Mouse (Mus musculus) frontal cortex, postnatal 10 days (tissue): ENCODE data around the gene Saxo1.

Source experiments
- DNase-seq, 2 experiments: peaks; one replicate each; pipeline ENCODE4 v3.0.0; 2022; ENCODE audit warnings: low spot score in 2 of 2, mixed read lengths in 1 of 2

Gene Saxo1

GRCm38 (mm10) chr4:86558228-86558627, at the start of gene Saxo1:
Gene Saxo1 (minus strand): TSS chr4:86558328.
- no peak for DNase-seq

GRCm38 (mm10) chr4:86591304-86591703, 33.2 kb upstream of the Saxo1 start:
- DNase-seq = no peak

DNA sequence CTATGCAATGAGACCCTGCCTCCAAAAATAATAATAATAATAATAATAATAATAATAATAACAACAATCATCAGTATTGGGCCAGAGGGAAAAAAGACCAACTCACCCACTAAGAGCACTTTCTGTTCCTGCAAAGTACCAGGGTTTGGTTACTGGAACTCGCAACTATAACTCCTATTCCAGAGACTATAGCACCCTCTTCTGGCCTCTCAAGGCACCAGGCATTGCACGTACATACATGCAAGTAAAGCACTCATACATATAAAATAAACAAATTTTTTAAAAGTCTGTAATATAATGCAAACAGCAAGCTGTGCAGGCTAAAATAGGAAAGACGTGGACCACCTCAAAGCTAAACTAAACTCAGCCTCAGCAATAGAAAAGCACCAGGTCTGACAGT, 30.1 kb upstream of the Saxo1 start:
- DNase-seq = no peak

DNA sequence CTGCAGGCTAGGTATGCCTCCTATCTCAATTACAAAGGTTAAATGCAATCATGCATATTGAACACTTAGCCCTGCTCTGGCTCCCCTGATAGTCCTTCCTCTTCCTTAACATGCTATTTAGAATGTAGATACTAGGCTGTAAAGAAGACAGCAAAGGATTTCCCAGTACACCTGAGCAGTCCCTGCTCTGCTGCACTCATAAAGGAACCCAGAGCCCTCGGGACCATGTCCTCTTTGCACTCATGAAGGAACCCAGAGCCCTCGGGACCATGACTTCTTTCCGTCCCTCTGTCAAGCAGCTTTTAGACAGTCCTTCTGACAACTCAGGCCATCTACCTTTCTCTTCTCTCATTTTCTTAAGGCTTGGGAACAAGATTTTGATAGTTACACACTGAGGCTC, 22.5 kb upstream of the Saxo1 start:
- no peak for DNase-seq

GRCm38 (mm10) chr4:86580056-86580455, 21.9 kb upstream of the Saxo1 start:
- DNase-seq = no peak

GRCm38 (mm10) chr4:86576630-86577225, 18.6 kb upstream of the Saxo1 start:
- no peak for DNase-seq

DNA sequence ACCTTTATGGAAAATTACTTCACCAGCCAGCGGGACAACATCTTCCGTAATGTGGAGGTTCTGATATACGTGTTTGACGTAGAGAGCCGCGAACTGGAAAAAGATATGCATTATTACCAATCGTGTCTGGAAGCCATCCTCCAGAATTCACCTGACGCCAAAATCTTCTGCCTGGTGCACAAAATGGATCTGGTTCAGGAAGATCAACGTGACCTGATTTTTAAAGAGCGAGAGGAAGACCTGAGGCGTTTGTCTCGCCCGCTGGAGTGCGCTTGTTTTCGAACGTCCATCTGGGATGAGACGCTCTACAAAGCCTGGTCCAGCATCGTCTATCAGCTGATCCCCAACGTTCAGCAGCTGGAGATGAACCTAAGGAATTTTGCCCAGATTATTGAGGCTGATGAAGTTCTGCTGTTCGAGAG, 18.0 kb upstream of the Saxo1 start:
- peak in 1 of 2 experiments; percentile 32 for DNase-seq

DNA sequence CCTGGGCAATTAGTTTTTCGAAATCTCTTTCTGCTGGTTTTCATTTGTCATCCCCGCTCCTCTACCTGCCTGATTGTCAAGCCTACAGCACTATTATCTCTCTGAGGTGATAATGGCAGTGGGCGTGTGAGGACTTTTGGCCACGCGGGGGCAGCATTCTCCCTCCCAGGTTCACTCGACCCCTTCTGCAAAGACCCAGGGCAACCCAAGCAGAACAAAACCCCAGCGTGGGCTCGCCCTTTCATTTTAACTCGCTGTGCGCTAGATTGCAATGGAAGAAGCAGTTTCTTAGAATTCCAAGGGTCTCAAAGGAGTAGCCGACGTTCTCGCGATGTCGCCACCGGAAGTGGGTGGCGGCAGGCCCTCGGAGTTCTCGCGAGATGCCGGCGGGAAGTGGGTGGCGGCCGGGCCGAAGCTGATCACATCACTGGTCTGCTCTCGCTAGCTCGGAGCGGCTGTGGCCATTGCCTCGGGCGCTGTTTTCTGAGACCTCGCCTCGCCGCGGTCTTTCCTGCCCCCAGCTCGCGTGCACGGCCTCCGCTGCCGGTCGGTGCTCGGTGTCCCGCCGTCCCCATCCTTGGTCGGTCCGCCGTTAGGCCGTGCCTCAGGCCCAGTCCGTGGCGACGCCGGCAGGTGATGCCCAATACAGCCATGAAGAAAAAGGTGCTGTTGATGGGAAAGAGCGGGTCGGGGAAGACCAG, 17.3 kb upstream of the Saxo1 start, which contains the start of gene Rraga:
Gene Rraga (plus strand): TSS at position 386 of the 701 bp plus-strand sequence.
- DNase-seq = peak; percentile 93 to 95

GRCm38 (mm10) chr4:86574939-86575282, 16.8 kb upstream of the Saxo1 start:
- DNase-seq = peak in 1 of 2 experiments; percentile 10

GRCm38 (mm10) chr4:86561061-86561460, 2.9 kb upstream of the Saxo1 start:
- no peak for DNase-seq

DNA sequence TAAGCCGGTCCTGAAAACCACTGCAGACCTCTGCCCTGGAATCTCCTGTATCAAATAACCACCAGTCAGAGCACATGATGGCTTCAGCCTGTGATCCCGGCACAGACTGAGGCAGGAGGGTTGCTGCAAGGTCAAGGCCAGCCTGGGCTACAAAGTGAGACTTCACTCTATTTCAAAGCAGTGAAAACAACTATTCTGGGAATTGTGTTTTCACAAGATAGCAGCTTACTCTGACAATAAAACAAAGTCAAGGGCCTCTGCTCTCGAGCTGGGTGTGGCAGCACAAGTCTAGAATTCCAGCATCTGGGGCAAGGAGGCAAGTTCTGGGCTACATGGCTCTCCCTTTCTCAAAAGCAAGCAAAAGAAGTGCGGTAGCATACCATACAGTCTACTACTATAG, 878 bp upstream of the Saxo1 start:
- DNase-seq = no peak

DNA sequence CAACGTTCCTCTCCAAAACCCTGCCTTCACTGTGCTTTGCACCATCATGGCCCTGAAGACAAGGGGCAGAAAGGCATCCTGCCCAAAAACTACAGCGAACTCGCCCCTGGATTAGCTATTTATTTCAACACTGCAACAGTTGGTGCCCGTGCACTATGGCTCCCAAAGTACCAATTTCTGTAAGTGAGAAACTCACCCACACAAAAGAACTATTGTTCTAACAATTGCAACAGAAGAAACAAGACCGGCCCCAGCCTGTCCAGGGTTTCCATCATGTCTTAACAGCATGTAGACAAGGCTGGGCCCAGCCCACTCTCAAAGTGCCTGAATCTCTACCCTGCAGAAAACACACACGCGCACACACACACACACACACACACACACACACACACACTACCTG, 757 bp downstream of the Saxo1 start:
- no peak for DNase-seq

- no peak for DNase-seq
These were observed 3.0 kb downstream of the Saxo1 start for GRCm38 (mm10) chr4:86555035-86555707.

- no peak for DNase-seq
These were observed 9.8 kb downstream of the Saxo1 start for GRCm38 (mm10) chr4:86548332-86548731.

- no peak for DNase-seq
These were observed 12.5 kb downstream of the Saxo1 start for GRCm38 (mm10) chr4:86545615-86546014.

- DNase-seq = no peak
These were observed 14.1 kb downstream of the Saxo1 start for GRCm38 (mm10) chr4:86543999-86544398.

DNA sequence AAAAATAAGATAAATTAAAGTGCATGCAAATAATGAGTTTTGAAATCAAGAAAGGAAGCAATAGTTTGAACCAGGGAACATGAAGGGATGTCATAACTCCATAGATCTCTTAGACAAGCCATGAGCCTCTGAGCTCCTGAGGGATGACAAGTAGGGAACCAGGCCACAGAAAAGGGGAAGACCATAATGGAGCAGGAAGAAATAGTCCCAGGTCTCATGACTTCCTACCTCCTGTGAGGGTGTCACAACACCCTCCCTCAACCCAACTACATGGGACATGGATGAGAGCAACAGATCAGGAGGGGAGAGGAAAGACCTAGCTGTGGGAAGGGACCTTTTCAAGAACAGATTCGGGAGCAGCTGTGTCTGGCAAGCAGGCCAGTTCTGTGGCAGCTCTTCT, 16.6 kb downstream of the Saxo1 start:
- no peak for DNase-seq

GRCm38 (mm10) chr4:86538936-86539335, 19.2 kb downstream of the Saxo1 start:
- no peak for DNase-seq

DNA sequence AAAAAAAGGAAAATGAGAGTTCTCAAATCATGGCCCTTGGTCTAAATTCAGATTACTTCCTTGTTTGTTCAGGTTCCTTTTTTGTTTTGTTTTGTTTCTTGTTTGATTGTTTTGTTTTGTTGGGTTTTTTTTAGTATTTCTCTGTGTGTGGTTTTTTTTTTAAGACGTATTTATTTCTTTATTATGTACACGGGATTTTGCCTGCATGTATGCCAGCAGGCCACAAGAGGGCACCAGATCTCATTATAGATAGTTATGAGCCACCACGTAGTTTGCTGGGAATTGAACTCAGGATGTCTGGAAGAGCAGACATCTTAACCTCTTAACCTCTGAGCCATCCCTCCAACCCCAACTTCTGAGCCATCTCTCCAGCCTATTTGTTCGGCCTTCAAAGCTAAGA, 20.2 kb downstream of the Saxo1 start:
- no peak for DNase-seq

GRCm38 (mm10) chr4:86534091-86534481, 24.0 kb downstream of the Saxo1 start:
- no peak for DNase-seq

GRCm38 (mm10) chr4:86533406-86534090, 24.6 kb downstream of the Saxo1 start:
- DNase-seq = no peak

- no peak for DNase-seq
These were observed 29.0 kb downstream of the Saxo1 start for GRCm38 (mm10) chr4:86529161-86529560.
